Comparison of ENCODE assay signal across 11 mouse cellular contexts in the genomic region with DNA sequence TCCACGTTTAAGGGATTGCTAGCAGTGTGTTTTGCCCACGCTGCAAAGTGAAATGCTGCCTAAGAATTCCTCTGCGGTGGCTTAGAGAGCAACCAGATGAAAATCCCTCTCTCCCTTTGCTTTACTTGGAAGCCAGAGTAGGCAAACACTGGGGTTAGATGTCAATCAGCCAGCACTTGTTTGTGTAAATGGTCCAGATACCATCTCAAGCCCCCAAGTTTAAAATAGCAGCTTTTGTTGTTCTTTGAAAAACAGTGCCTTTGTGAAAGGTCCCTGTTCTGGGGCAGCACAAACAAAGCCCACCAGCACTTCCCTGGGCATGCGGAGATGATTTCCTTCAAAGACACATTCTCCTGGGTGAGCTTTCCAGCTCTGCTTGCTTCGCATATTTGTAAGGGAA. TPM values are rescaled to one million over a fixed set of nuclear protein-coding genes. Genes with fewer than 3 reads are reported as not detected.
DNase-seq lines count a peak whose midpoint lies in the region; ATAC-seq lines count a peak whose summit lies in the region.
"Had no signal": no experiment of that assay in that cellular context is flagged by ENCODE, and none has a peak within 500 bp of the region (broad histone marks: within the 10 kb centered on the region; RNA-seq: fewer than 3 reads in every experiment).

No protein-coding gene starts in this region.

- no peaks in the 10 kb centered on the region for H3K36me3 ChIP-seq in heart, embryonic 11.5 days (ENCODE audit: control insufficient read depth, insufficient read depth, low read length)
- no peaks in the 10 kb centered on the region for H3K36me3 ChIP-seq in embryonic facial prominence, embryonic 13.5 days
- H3K36me3 ChIP-seq in intestine, embryonic 14.5 days (ENCODE audit: control insufficient read depth, insufficient read depth, low read length), result no peaks in the 10 kb centered on the region
- no peaks in the 10 kb centered on the region for H3K36me3 ChIP-seq in midbrain, embryonic 16.5 days (ENCODE audit: control insufficient read depth, insufficient read depth, low read length)

- H3K4me1 ChIP-seq in heart, embryonic 11.5 days (ENCODE audit: control insufficient read depth, insufficient read depth, low read length), result peaks cover 14% of the 10 kb centered on the region; the same call in 1 of the 2 replicates
- peaks cover 50% of the 10 kb centered on the region for H3K4me1 ChIP-seq in embryonic facial prominence, embryonic 13.5 days
- H3K4me1 ChIP-seq in intestine, embryonic 14.5 days (replicated peaks; ENCODE audit: control insufficient read depth, insufficient read depth, low read length), result peaks cover 10% of the 10 kb centered on the region
- peaks cover 22% of the 10 kb centered on the region for H3K4me1 ChIP-seq in midbrain, embryonic 16.5 days (ENCODE audit: control insufficient read depth, insufficient read depth, low read length)

- peak overlapping the region; percentile 47 for H3K4me3 ChIP-seq in heart, embryonic 11.5 days (ENCODE audit: low read depth, low read length)
- peak overlapping the region; percentile 43 for H3K4me3 ChIP-seq in embryonic facial prominence, embryonic 13.5 days
- peak overlapping the region; percentile 42 for H3K4me3 ChIP-seq in intestine, embryonic 14.5 days (ENCODE audit: low read depth, low read length)
- peak overlapping the region; percentile 25; the same call in 1 of the 2 replicates for H3K4me3 ChIP-seq in midbrain, embryonic 16.5 days (ENCODE audit: low read depth, low read length)
- H3K4me3 ChIP-seq: erythroblast, embryonic 14.5 days; left cerebral cortex, adult 2 months had no signal

- no peaks in the 10 kb centered on the region for H3K27me3 ChIP-seq in heart, embryonic 11.5 days (ENCODE audit: control insufficient read depth, insufficient read depth, low read length)
- no peaks in the 10 kb centered on the region for H3K27me3 ChIP-seq in embryonic facial prominence, embryonic 13.5 days
- no peaks in the 10 kb centered on the region for H3K27me3 ChIP-seq in intestine, embryonic 14.5 days (replicated peaks; ENCODE audit: control insufficient read depth, insufficient read depth, low read length)
- no peaks in the 10 kb centered on the region for H3K27me3 ChIP-seq in midbrain, embryonic 16.5 days (ENCODE audit: control insufficient read depth, insufficient read depth, low read depth, low read length)

- no peak for DNase-seq in heart, postnatal 4 days
- no peak for DNase-seq in intestine, embryonic 14.5 days (ENCODE audit: low spot score)
- no peak for DNase-seq in spleen, postnatal 4 days (ENCODE audit: low spot score in 2 of 2)
- no peak for DNase-seq in kidney, adult 8-10 months
- no peak for DNase-seq in gastrocnemius, adult 8-10 months (ENCODE audit: low spot score in 2 of 2)
- DNase-seq: B cell, adult 2 months had no signal

- no peak for ATAC-seq in heart, embryonic 11.5 days (replicated peaks; ENCODE audit: insufficient number of reproducible peaks, low FRiP score, low TSS enrichment)
- no peak for ATAC-seq in embryonic facial prominence, embryonic 13.5 days (ENCODE audit: insufficient number of reproducible peaks, insufficient read depth, low FRiP score, low TSS enrichment, low read depth)
- ATAC-seq in intestine, embryonic 14.5 days (replicated peaks; ENCODE audit: low FRiP score, low TSS enrichment, low read depth), result no peak
- peak; percentile 9; the same call in 1 of the 2 replicates for ATAC-seq in midbrain, embryonic 16.5 days

- H3K9ac ChIP-seq in heart, embryonic 11.5 days (ENCODE audit: low read depth, low read length), result peak overlapping the region; percentile 12; the same call in 1 of the 2 replicates
- H3K9ac ChIP-seq in embryonic facial prominence, embryonic 13.5 days, result peak overlapping the region; percentile 65
- no peak overlapping the region for H3K9ac ChIP-seq in intestine, embryonic 14.5 days (ENCODE audit: low read length)
- 0 out of 2 replicates have a peak overlapping the region, but pooled peaks have one; percentile 32 for H3K9ac ChIP-seq in midbrain, embryonic 16.5 days (ENCODE audit: low read depth, low read length)

- no peaks in the 10 kb centered on the region for H3K9me3 ChIP-seq in heart, embryonic 11.5 days (replicated peaks; ENCODE audit: control insufficient read depth, low read length)
- H3K9me3 ChIP-seq in embryonic facial prominence, embryonic 13.5 days, result no peaks in the 10 kb centered on the region
- H3K9me3 ChIP-seq in intestine, embryonic 14.5 days (ENCODE audit: control insufficient read depth, low read length), result no peaks in the 10 kb centered on the region
- H3K9me3 ChIP-seq in midbrain, embryonic 16.5 days (replicated peaks; ENCODE audit: control insufficient read depth, low read length, poor library complexity, severe bottlenecking), result no peaks in the 10 kb centered on the region

- no peak overlapping the region for H3K27ac ChIP-seq in heart, embryonic 11.5 days (ENCODE audit: low read depth, low read length)
- H3K27ac ChIP-seq in embryonic facial prominence, embryonic 13.5 days, result peak overlapping the region; percentile 89
- peak overlapping the region; percentile 90; the same call in 1 of the 2 replicates for H3K27ac ChIP-seq in intestine, embryonic 14.5 days (ENCODE audit: low read depth)
- H3K27ac ChIP-seq in midbrain, embryonic 16.5 days (ENCODE audit: low read length), result peak overlapping the region; percentile 50; the same call in 1 of the 2 replicates
- H3K27ac ChIP-seq: left cerebral cortex, adult 2 months had no signal

- peak overlapping the region; percentile 85 for H3K4me2 ChIP-seq in heart, embryonic 11.5 days
- peak overlapping the region; percentile 60 for H3K4me2 ChIP-seq in embryonic facial prominence, embryonic 13.5 days
- H3K4me2 ChIP-seq in intestine, embryonic 14.5 days (ENCODE audit: low read length), result peak overlapping the region; percentile 61
- H3K4me2 ChIP-seq in midbrain, embryonic 16.5 days (ENCODE audit: low read length), result peak overlapping the region; percentile 64

- 13% methylated on average over 5 of the region's 5 CpGs for WGBS in heart, embryonic 11.5 days (ENCODE audit: insufficient replicate concordance)
- 6% methylated on average over 5 of the region's 5 CpGs for WGBS in embryonic facial prominence, embryonic 13.5 days
- WGBS in intestine, embryonic 14.5 days, result 10% methylated on average over 5 of the region's 5 CpGs
- 6% methylated on average over 5 of the region's 5 CpGs for WGBS in midbrain, embryonic 16.5 days

RNA-seq across cellular contexts. Expression of gene Adamts12, which starts 1.7 kb away (rescaled TPM):
- polyA plus RNA-seq in heart, embryonic 11.5 days (2014; fragmentation: Nextera tagmentation; extraction: Ambion mirVana), result 1.4 and 1.5 TPM in 2 replicates
- 10 to 100 TPM; 16.4 to 18.4 TPM for total RNA-seq in heart, postnatal 4 days (2021)
- 6.0 and 6.6 TPM in 2 replicates for polyA plus RNA-seq in embryonic facial prominence, embryonic 13.5 days (2015; fragmentation: Nextera tagmentation; extraction: Ambion mirVana)
- polyA plus RNA-seq in intestine, embryonic 14.5 days (2014; fragmentation: Nextera tagmentation; extraction: Ambion mirVana), result 4.2 and 4.5 TPM in 2 replicates
- polyA plus RNA-seq in midbrain, embryonic 16.5 days (2015; fragmentation: Nextera tagmentation; extraction: Ambion mirVana), result 1.1 and 1.5 TPM in 2 replicates
- total RNA-seq in gastrocnemius, adult 8-10 months (2022), result 1 to 10 TPM in 3 of 4 experiments, under 1 TPM in 1; 0.61 to 1.4 (median 1.1) TPM

RNA-seq across cellular contexts. Expression of gene Rxfp3, which starts 28.5 kb away (rescaled TPM):
- polyA plus RNA-seq in heart, embryonic 11.5 days (2014; fragmentation: Nextera tagmentation; extraction: Ambion mirVana), result 0.25 TPM in 1 of 2 replicates, not detected in the other
- total RNA-seq in heart, postnatal 4 days (2021), result under 1 TPM; 0.05 to 0.09 TPM
- 2.7 and 3.0 TPM in 2 replicates for polyA plus RNA-seq in embryonic facial prominence, embryonic 13.5 days (2015; fragmentation: Nextera tagmentation; extraction: Ambion mirVana)
- polyA plus RNA-seq in intestine, embryonic 14.5 days (2014; fragmentation: Nextera tagmentation; extraction: Ambion mirVana), result not detected in 2 replicates
- 2.6 and 3.5 TPM in 2 replicates for polyA plus RNA-seq in midbrain, embryonic 16.5 days (2015; fragmentation: Nextera tagmentation; extraction: Ambion mirVana)
- total RNA-seq in gastrocnemius, adult 8-10 months (2022), result not detected
- polyA plus RNA-seq: erythroblast, embryonic 14.5 days had no signal
